Mouse (Mus musculus) testis, adult 2 months (tissue): ENCODE data around the gene Mff.

Experiments
- CTCF ChIP-seq: fragments of 200-500 bp; IDR thresholded peaks from 2 replicates; pipeline ENCODE4 v1.5.1; 2012; ENCODE audit warnings: low read depth, mild to moderate bottlenecking, inconsistent platforms, low read length, moderate library complexity; ENCODE audit not compliant: control insufficient read depth, insufficient read depth, insufficient replicate concordance
- POLR2A ChIP-seq: fragments of 200-500 bp; IDR thresholded peaks from 2 replicates; pipeline ENCODE4 v1.6.1; 2012; ENCODE audit warnings: low read depth, mild to moderate bottlenecking, inconsistent platforms, low read length, moderate library complexity; ENCODE audit not compliant: control insufficient read depth

DNA sequence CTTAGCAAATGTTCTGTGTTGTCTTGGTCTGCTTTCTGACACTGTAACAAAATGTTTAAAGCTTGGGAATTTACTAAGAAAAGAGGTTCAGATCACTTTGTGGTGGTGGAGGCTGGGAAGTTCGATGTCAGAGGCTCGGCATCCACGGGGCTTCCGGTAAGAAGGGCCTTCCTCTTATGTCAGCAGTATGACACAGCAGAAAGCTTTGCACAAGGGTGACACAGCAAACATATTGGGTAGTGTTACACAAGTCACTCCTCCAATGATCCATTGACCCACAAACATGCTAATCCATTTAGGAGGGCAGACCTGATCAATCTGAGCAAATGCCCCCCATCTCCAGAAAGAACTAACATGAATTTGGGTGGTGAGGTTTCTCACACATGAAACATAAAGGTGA is 72.4 kb downstream of the Mff start:
- TF ChIP-seq CTCF (no peak), POLR2A (no peak)
